Mouse (Mus musculus) layer of hippocampus, postnatal 25 days (tissue): Measurements from ENCODE around the gene Spata32. TPM values are rescaled to one million over a fixed set of nuclear protein-coding genes. Genes with fewer than 3 reads are reported as not detected.

Experiments
- total RNA-seq, 2 experiments: library from RNA; stranded (reverse); gene quantifications; 2 replicates each; pipeline ENCODE4 v1.2.3; 2021

Spata32 gene
- total RNA-seq, 2 experiments from 2014 or later: 0.81 to 1.7 TPM

Other genes starting within 250 kb of the Spata32 start
- gene Nmt1, start 190.2 kb downstream of the Spata32 start, total RNA-seq: 100 to 1,000 TPM; 153 to 166 TPM
- gene Dcakd, start 190.1 kb downstream of the Spata32 start, total RNA-seq: 100 to 1,000 TPM; 106 to 109 TPM
- gene Plcd3, start 116.8 kb downstream of the Spata32 start, total RNA-seq: 10 to 100 TPM in 1 of 2 experiments, 1 to 10 TPM in 1; 9.1 to 10.2 TPM
- 10 to 100 TPM; 79.5 to 90.4 TPM for gene Acbd4, start 116.8 kb downstream of the Spata32 start, total RNA-seq
- gene Hexim1, start 102.2 kb downstream of the Spata32 start, total RNA-seq: 10 to 100 TPM; 52.3 to 53.3 TPM
- 10 to 100 TPM; 13.2 to 14.7 TPM for gene Hexim2, start 86.0 kb downstream of the Spata32 start, total RNA-seq
- gene Fmnl1, start 47.3 kb downstream of the Spata32 start, total RNA-seq: 100 to 1,000 TPM; 127 to 147 TPM
- 1 to 10 TPM; 1.1 to 1.5 TPM for gene 1700023F06Rik, start 9.9 kb downstream of the Spata32 start, total RNA-seq
- gene Map3k14, start 49.0 kb upstream of the Spata32 start, total RNA-seq: 1 to 10 TPM; 3.0 to 3.7 TPM
- gene Arhgap27, start 145.3 kb upstream of the Spata32 start, total RNA-seq: 1 to 10 TPM; 8.6 to 9.3 TPM
- gene Plekhm1, start 194.3 kb upstream of the Spata32 start, total RNA-seq: 10 to 100 TPM; 16.4 to 17.6 TPM